Comparison of ENCODE assay signal across 35 mouse cellular contexts in genomic region chrX:99993434-99993833, GRCm38 (mm10). TPM values are rescaled to one million over a fixed set of nuclear protein-coding genes. Genes with fewer than 3 reads are reported as not detected.
"Had no signal": no experiment of that assay in that cellular context is flagged by ENCODE, and none has a peak within 500 bp of the region (broad histone marks: within the 10 kb centered on the region; RNA-seq: fewer than 3 reads in every experiment).

No protein-coding gene starts in this region.

- H3K27me3 ChIP-seq: heart, embryonic 12.5 days; heart, embryonic 15.5 days; hindbrain, embryonic 13.5 days; intestine, embryonic 15.5 days had no signal

- H3K4me1 ChIP-seq: heart, embryonic 10.5 days; heart, embryonic 12.5 days; heart, embryonic 13.5 days; heart, embryonic 15.5 days; hindbrain, embryonic 10.5 days; hindbrain, embryonic 12.5 days; hindbrain, embryonic 13.5 days; hindbrain, embryonic 15.5 days; intestine, embryonic 15.5 days; kidney, embryonic 15.5 days had no signal

- H3K36me3 ChIP-seq: heart, embryonic 10.5 days; heart, embryonic 12.5 days; heart, embryonic 13.5 days; heart, embryonic 15.5 days; hindbrain, embryonic 10.5 days; hindbrain, embryonic 12.5 days; hindbrain, embryonic 13.5 days; hindbrain, embryonic 15.5 days; intestine, embryonic 15.5 days; kidney, embryonic 15.5 days had no signal

- H3K9ac ChIP-seq: heart, embryonic 12.5 days; heart, embryonic 13.5 days; heart, embryonic 15.5 days; hindbrain, embryonic 12.5 days; hindbrain, embryonic 13.5 days; hindbrain, embryonic 14.5 days; hindbrain, embryonic 15.5 days; intestine, embryonic 15.5 days; kidney, embryonic 15.5 days had no signal

- DNase-seq: heart, postnatal 10 days; heart, postnatal 14 days; heart, postnatal 36 days; heart, postnatal 4 days; kidney, adult 11 months; kidney, adult 18-20 months; kidney, adult 2 months; kidney, adult 8-10 months; kidney, adult 9 months; kidney, postnatal 10 days; kidney, postnatal 14 days; kidney, postnatal 25 days; kidney, postnatal 36 days; kidney, postnatal 4 days; layer of hippocampus, adult 9-11 months; layer of hippocampus, postnatal 36 days had no signal

- H3K27ac ChIP-seq: heart, embryonic 10.5 days; heart, embryonic 13.5 days; heart, embryonic 15.5 days; hindbrain, embryonic 10.5 days; hindbrain, embryonic 12.5 days; hindbrain, embryonic 13.5 days; hindbrain, embryonic 14.5 days; hindbrain, embryonic 15.5 days; hindbrain, postnatal 0 days; intestine, embryonic 15.5 days; kidney, embryonic 15.5 days; kidney, postnatal 0 days; layer of hippocampus, adult 2 months; left cerebral cortex, adult 2 months had no signal

- H3K4me3 ChIP-seq: heart, embryonic 10.5 days; heart, embryonic 12.5 days; heart, embryonic 13.5 days; heart, embryonic 15.5 days; hindbrain, embryonic 10.5 days; hindbrain, embryonic 12.5 days; hindbrain, embryonic 13.5 days; hindbrain, embryonic 15.5 days; intestine, embryonic 15.5 days; kidney, embryonic 15.5 days; layer of hippocampus, adult 2 months; left cerebral cortex, adult 2 months had no signal

- ATAC-seq: hindbrain, embryonic 16.5 days; hindbrain, postnatal 0 days; inflammation-experienced regulatory T-cells, adult 6 months; intestine, embryonic 15.5 days; intestine, embryonic 16.5 days; intestine, postnatal 0 days had no signal

- H3K9me3 ChIP-seq: heart, embryonic 10.5 days; heart, embryonic 12.5 days; heart, embryonic 13.5 days; heart, embryonic 15.5 days; hindbrain, embryonic 10.5 days; hindbrain, embryonic 12.5 days; hindbrain, embryonic 13.5 days; hindbrain, embryonic 15.5 days; intestine, embryonic 15.5 days; kidney, embryonic 15.5 days had no signal

RNA-seq across cellular contexts. Expression of gene Eda, which starts 18.0 kb away (rescaled TPM):
- polyA plus RNA-seq: inflammation-experienced regulatory T-cells, adult 6 months had no signal
